Mouse (Mus musculus) liver, postnatal 0 days (tissue): ENCODE results near the gene Rae1. TPM values are rescaled to one million over a fixed set of nuclear protein-coding genes. Genes with fewer than 3 reads are reported as not detected.

ENCODE experiments used
- ATAC-seq: fragments of 200-750 bp; cut with Nextera tagmentation; 2 replicates; pipeline ENCODE4 v1.8.0; 2017; ENCODE audit warnings: mild to moderate bottlenecking, moderate library complexity
- DNase-seq: peaks from one replicate; pipeline ENCODE4 v3.0.0-alpha.2; 2016
- H3K27ac ChIP-seq: fragments of 300-500 bp; sonication (generic); 2 replicates; pipeline ENCODE4 v1.5.1; 2014; ENCODE audit warnings: antibody characterized with exemption, moderate library complexity, mild to moderate bottlenecking, low read depth
- H3K27me3 ChIP-seq: fragments of 300-500 bp; sonication (generic); 2 replicates; pipeline ENCODE4 v1.6.1; 2014; ENCODE audit warnings: low read length, control low read depth, mixed read lengths; ENCODE audit not compliant: insufficient read depth
- H3K36me3 ChIP-seq: fragments of 300-500 bp; sonication (generic); replicated peaks from 2 replicates; pipeline ENCODE4 v1.6.1; 2014; ENCODE audit warnings: mild to moderate bottlenecking, control low read depth, low read length, moderate library complexity, mixed read lengths; ENCODE audit not compliant: insufficient read depth
- H3K4me1 ChIP-seq: fragments of 300-500 bp; sonication (generic); 2 replicates; pipeline ENCODE4 v1.6.1; 2014; ENCODE audit warnings: antibody characterized with exemption, mild to moderate bottlenecking, control low read depth; ENCODE audit not compliant: insufficient read depth
- H3K4me2 ChIP-seq: fragments of 300-500 bp; sonication (generic); 2 replicates; pipeline ENCODE4 v1.6.1; 2014; ENCODE audit warnings: low read depth, mild to moderate bottlenecking, low read length, moderate library complexity, mixed read lengths
- H3K4me3 ChIP-seq: fragments of 300-500 bp; sonication (generic); 2 replicates; pipeline ENCODE4 v1.5.1; 2014; ENCODE audit warnings: low read depth, low read length
- H3K9ac ChIP-seq: fragments of 300-500 bp; sonication (generic); replicated peaks from 2 replicates; pipeline ENCODE4 v1.6.1; 2014; ENCODE audit warnings: mild to moderate bottlenecking, moderate library complexity
- H3K9me3 ChIP-seq: fragments of 300-500 bp; sonication (generic); 2 replicates; pipeline ENCODE4 v1.6.1; 2016; ENCODE audit warnings: mild to moderate bottlenecking, control low read depth, low read length, mixed read lengths
- CTCF ChIP-seq: sonication (generic); IDR thresholded peaks from 2 replicates; pipeline ENCODE4 v1.5.1; 2016; ENCODE audit warnings: antibody characterized with exemption, low read depth
- EP300 ChIP-seq: IDR thresholded peaks from 2 replicates; pipeline ENCODE4 v1.6.1; 2016; ENCODE audit warnings: antibody characterized with exemption, low read depth, mild to moderate bottlenecking
- WGBS: fragments of 180-500 bp; shearing (Covaris S2); extraction: QIAGEN DNeasy Blood & Tissue Kit; methylation state at CpG from one replicate; pipeline ENCODE4 v1.1.7; 2014; ENCODE audit not compliant: insufficient replicate concordance; 5-methylcytosine and 5-hydroxymethylcytosine counted together
- polyA plus RNA-seq: library from polyadenylated mRNA; unstranded; fragments of >200 nt; fragmentation: Nextera tagmentation; extraction: Ambion mirVana; gene quantifications from 2 replicates; pipeline ENCODE4 v1.2.1, GENCODE M21; 2015

Gene Rae1
- polyA plus RNA-seq, 1 experiment from 2014 or later, result 41.5 TPM

DNA sequence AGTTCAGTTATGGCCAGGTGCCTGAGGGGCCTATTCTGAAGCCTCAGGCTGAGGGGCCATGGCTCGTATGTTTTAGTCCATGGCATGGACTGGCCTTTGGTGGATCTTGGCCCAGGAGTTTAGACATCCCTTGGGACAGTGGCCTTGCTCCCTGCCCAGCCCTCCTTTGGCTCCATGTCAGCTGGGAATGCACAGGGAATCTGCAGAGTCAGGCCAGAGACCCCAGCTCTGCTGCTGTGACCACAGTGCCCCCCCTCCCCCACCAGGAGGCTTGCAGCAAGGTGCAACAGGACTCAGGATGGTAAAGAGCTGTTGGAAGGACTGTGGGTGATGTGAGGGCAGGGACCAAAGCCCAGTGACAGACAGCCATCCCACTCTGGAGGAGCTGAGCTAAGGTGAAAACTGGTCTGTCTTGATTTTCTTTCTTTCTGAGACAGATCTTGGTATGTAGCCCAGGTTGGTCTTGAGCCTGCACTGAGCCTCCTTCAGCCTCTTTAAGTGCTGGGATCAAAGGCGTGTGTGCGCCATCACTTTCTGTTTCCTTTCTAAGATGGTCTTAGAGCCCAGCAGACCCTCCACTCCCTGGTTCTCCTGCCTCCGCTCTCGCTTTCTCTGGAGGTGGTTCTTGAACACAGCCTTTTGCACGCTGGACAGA is 27.4 kb downstream of the Rae1 start:
- WGBS, result 86% methylated on average over 6 of the region's 6 CpGs
- peak overlapping the region; percentile 85 for H3K4me2 ChIP-seq
- TF ChIP-seq CTCF (no peak), EP300 (no peak)
- ATAC-seq (no peak), DNase-seq (peak; percentile 21)
- H3K4me3 ChIP-seq, result peak overlapping the region; percentile 93
- H3K9ac ChIP-seq, result peak overlapping the region; percentile 86
- H3K4me1 ChIP-seq, result peaks cover 70% of the 10 kb centered on the region
- peak overlapping the region; percentile 77 for H3K27ac ChIP-seq
- H3K9me3 ChIP-seq, result no peaks in the 10 kb centered on the region
- peaks cover 98% of the 10 kb centered on the region for H3K36me3 ChIP-seq
- no peaks in the 10 kb centered on the region for H3K27me3 ChIP-seq

DNA sequence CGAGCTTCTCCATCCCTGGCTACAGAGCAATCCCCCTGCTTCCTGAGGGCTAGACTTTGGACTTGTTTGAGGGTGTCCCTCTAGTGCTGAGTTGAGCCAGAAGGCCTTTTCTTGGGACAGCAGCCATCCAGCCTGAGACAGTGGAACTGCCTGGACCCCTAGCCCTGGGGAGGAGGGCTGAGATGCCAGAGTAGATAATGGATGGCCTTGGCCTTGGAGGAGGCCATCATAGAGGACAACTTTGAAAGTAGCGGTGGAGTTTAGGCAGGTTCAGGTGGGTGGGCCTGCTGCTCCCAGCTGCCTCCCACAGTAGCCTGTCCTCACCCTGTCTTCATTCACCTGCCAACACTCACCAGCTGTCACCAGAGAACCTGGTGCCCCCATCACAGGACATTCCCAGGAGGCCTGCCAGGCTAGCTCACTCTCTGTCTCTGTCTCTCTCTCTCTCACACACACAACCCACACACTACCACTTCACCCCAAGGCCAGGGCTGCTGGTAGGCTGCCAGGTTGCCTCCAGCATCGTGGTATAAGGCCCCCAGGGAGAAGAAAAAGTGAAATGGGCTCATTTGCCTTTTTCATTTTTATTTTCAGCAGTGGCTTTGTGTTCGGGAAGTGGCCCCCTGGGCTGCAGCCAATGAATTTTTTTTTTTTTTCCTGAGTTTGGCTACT is 28.0 kb downstream of the Rae1 start:
- Histone ChIP-seq H3K4me3 (no peak overlapping the region), H3K9me3 (no peaks in the 10 kb centered on the region), H3K9ac (peak overlapping the region; percentile 35), H3K4me1 (peaks cover 73% of the 10 kb centered on the region), H3K4me2 (peak overlapping the region; percentile 85), H3K27ac (peak overlapping the region; percentile 77), H3K36me3 (peaks cover 100% of the 10 kb centered on the region), H3K27me3 (no peaks in the 10 kb centered on the region)
- TF ChIP-seq EP300, result no peak
- no peak for TF ChIP-seq CTCF
- ATAC-seq (no peak), DNase-seq (peak; percentile 33)
- 58% methylated on average over 4 of the region's 4 CpGs for WGBS

GRCm38 (mm10) chr2:173028508-173029031 is 28.7 kb downstream of the Rae1 start:
- Histone ChIP-seq H3K27me3 (no peaks in the 10 kb centered on the region), H3K36me3 (peaks cover 100% of the 10 kb centered on the region), H3K4me1 (peaks cover 72% of the 10 kb centered on the region), H3K4me3 (no peak overlapping the region), H3K4me2 (peak overlapping the region; percentile 85), H3K27ac (peak overlapping the region; percentile 77; the same call in 1 of the 2 replicates), H3K9me3 (no peaks in the 10 kb centered on the region), H3K9ac (peak overlapping the region; percentile 35)
- no peak for ATAC-seq
- TF ChIP-seq CTCF, result no peak
- TF ChIP-seq EP300, result no peak
- 72% methylated on average over 3 of the region's 3 CpGs for WGBS
- no peak for DNase-seq

- Histone ChIP-seq H3K4me1 (peaks cover 71% of the 10 kb centered on the region), H3K4me2 (peak overlapping the region; percentile 45), H3K9me3 (no peaks in the 10 kb centered on the region), H3K9ac (0 out of 2 replicates have a peak overlapping the region, but pooled peaks have one; percentile 21), H3K36me3 (peaks cover 100% of the 10 kb centered on the region), H3K4me3 (no peak overlapping the region), H3K27ac (peak overlapping the region; percentile 39), H3K27me3 (no peaks in the 10 kb centered on the region)
- WGBS, result 62% methylated on average over 12 of the region's 12 CpGs
- DNase-seq (peak; percentile 21), ATAC-seq (no peak)
- TF ChIP-seq CTCF, result no peak
- TF ChIP-seq EP300, result no peak
These were observed 30.8 kb downstream of the Rae1 start for GRCm38 (mm10) chr2:173030591-173031338.

DNA sequence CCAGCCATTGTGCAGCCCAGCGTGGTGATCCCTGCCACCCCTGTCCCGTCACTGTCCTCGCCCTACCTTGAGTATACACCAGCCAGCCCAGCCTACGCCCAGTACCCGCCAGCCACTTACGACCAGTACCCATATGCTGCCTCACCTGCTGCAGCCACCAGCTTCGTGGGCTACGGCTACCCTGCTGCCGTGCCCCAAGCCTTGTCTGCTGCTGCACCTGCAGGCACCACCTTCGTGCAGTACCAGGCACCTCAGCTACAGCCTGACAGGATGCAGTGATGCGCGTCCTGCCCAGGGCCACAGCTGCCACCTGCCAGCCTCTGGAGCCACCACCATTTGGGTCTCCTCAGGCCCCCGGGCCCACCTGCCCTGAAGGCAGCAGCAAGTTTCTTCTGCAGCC is 33.6 kb downstream of the Rae1 start:
- H3K4me3 ChIP-seq, result no peak overlapping the region
- peaks cover 61% of the 10 kb centered on the region for H3K4me1 ChIP-seq
- peak overlapping the region; percentile 92 for H3K27ac ChIP-seq
- 79% methylated on average over 13 of the region's 13 CpGs for WGBS
- peak overlapping the region; percentile 43 for H3K4me2 ChIP-seq
- TF ChIP-seq EP300 (no peak), CTCF (no peak)
- H3K9ac ChIP-seq, result peak overlapping the region; percentile 36
- no peaks in the 10 kb centered on the region for H3K9me3 ChIP-seq
- H3K27me3 ChIP-seq, result no peaks in the 10 kb centered on the region
- peaks cover 74% of the 10 kb centered on the region for H3K36me3 ChIP-seq
- peak; percentile 41 for DNase-seq
- ATAC-seq, result no peak

- Histone ChIP-seq H3K27ac (peak overlapping the region; percentile 92), H3K4me1 (peaks cover 62% of the 10 kb centered on the region)
These were observed 35.1 kb downstream of the Rae1 start for GRCm38 (mm10) chr2:173034998-173035397.

More at GRCm38 (mm10) chr2:173034998-173035397, 35.1 kb downstream of the Rae1 start:
- Histone ChIP-seq H3K27me3 (no peaks in the 10 kb centered on the region), H3K4me3 (0 out of 2 replicates have a peak overlapping the region, but pooled peaks have one; percentile 3), H3K9ac (peak overlapping the region; percentile 36), H3K4me2 (peak overlapping the region; percentile 43), H3K36me3 (peaks cover 60% of the 10 kb centered on the region), H3K9me3 (no peaks in the 10 kb centered on the region)
- 24% methylated on average over 4 of the region's 4 CpGs for WGBS
- TF ChIP-seq CTCF (no peak), EP300 (peak; percentile 100)
- ATAC-seq (peak; percentile 65), DNase-seq (peak; percentile 79)
